Mouse (Mus musculus) spleen, postnatal 0 days (tissue): ENCODE results near the gene Sacs. TPM values are rescaled to one million over a fixed set of nuclear protein-coding genes. Genes with fewer than 3 reads are reported as not detected.

Experiments
- polyA plus RNA-seq: library from polyadenylated mRNA; unstranded; fragments of >200 nt; fragmentation: Nextera tagmentation; extraction: Ambion mirVana; gene quantifications from 2 replicates; pipeline ENCODE4 v1.2.1, GENCODE M21; 2015

Gene Sacs
- 1.9 TPM in 2 replicates for polyA plus RNA-seq

DNA sequence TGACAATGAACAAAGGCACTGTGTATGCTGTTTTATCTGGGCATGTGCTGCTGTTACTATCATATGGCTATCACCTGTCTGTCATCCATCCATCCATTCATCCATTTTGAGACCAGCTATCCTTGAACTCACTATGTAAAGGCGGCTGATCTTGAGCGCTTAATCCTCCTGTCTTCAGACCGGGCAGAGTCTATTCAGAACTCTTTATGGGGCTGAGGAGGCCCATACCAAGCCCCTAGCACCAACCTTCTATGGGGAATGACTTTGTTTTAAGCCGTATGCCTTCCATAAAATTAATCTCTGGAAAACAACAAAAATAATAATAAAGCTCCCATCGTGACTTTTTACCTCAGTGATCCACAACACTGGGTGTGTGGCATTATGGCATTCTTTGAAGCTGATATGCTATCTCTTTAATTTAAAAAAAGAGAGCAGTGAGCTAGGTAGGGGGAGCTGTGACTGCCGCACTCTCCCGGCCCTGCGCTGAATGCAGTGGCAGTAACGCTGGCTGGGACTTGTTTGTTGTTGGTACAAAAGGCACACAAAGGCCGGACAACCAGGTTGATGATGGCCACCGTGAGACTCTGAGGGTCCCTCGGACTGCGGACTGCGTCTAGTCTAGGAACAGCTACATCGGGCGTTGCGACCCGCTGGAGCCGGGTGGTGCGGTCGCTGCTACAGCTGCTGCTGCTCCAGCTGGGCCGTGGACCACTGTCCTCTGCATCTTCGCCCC is at the start of gene Sacs:
Gene Sacs (plus strand): TSS at position 464 of the 733 bp plus-strand sequence.

DNA sequence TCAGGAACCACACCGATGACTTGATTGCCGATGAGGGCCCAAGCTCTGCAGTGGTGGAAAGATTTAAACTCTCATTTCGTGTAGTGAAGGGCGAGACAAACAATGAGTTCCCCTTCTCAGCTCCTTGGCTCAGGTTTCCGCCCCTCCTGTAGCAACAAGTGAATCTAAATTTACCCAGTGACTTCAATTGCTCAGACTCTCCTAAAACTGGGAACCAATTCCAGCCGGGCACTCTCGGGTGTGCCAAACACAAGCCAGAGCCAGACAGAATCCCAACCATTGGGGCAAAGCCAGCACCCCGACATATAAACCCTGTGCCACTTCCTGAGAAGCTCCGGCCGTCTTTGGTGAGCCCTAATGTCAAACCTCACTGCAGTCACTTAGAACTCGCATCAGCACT is 120.1 kb downstream of the Sacs start, which contains the start of gene Sgcg:
Gene Sgcg (minus strand): TSS at position 139 of the 400 bp plus-strand sequence.

Other genes starting within 250 kb of the Sacs start
- 1.8 and 2.4 TPM in 2 replicates for gene Tnfrsf19, start 92.0 kb upstream of the Sacs start, polyA plus RNA-seq
- gene Sgcg, start 120.0 kb downstream of the Sacs start, polyA plus RNA-seq = 0.70 and 0.91 TPM in 2 replicates
- 4.9 and 6.4 TPM in 2 replicates for gene Arl11, start 171.3 kb downstream of the Sacs start, polyA plus RNA-seq
- gene Ebpl, start 222.0 kb downstream of the Sacs start, polyA plus RNA-seq = 3.2 and 4.0 TPM in 2 replicates